Mouse (Mus musculus) naive thymus-derived CD4-positive, alpha-beta T cell, adult 5 months (primary cell): ENCODE data around the gene Lamb3. TPM values are rescaled to one million over a fixed set of nuclear protein-coding genes. Genes with fewer than 3 reads are reported as not detected.

Experiments
- polyA plus RNA-seq: library from polyadenylated mRNA; unstranded; fragments of 100-300 nt; shearing (Covaris generic); gene quantifications from one replicate; pipeline ENCODE4 v1.2.1, GENCODE M21; 2017

Gene Lamb3
- polyA plus RNA-seq = 44.9 TPM

DNA sequence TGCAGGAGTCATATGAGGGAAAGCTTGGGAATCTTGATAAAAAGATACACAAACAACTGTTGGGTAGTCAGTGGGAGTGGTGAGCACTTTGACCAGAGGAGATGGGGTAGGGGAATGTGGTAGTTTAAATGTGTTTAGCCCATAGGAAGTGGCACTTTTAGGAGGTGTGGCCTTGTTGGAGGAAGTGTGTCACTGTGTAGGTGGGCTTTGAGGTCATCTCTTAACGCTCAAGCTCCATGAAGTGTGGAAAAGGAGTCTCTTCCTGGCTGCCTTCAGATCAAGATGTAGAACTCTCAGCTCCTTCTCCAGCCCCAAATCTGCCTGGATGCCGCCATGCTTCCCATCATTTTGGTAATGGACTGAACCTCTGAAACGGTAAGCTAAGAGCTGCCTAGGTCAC, at the start of gene Lamb3:
TSS of gene Lamb3 (plus strand) at position 197 of the 400 bp plus-strand sequence.

DNA sequence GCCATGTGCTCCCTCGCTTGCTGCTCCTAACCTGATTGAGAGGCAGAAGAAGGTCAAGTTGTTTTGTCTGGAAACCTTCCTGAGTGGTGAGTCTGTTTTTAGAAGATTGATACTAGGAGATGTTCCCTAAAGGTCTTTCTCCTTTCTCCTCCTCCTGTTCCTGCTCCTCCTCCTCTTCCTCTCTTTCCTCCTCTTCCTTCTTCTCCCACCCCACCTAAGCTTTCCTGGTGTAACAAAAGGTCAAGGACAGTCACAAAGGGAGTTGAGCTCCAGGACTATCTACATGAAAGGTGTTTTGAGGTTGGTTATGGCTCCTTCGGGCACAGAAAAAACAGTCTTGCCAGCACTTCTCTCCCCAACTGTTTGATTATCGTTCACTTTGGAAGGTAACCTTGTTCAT, 39.8 kb upstream of the Lamb3 start, which contains the start of gene A130010J15Rik:
TSS of gene A130010J15Rik (plus strand) at position 301 of the 400 bp plus-strand sequence.

DNA sequence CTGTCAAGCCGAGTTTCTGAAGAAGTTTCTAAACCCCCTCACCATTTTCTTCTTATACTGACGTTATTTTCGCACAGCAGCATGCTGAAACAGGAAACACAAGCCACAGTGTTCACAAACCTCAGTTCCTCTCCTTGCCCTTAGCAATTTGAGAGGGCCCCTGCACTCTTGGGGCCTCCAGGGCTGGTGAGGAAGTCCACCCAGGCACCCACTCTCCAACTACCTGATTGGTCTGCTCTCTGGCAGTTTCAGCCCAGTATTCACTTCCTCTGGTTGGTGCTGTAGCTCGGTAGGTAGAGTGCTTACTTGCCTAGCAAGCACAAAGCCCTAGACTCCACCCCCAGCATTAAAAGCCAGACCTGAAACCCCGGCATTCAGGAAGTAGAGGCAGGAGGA, 6.1 kb upstream of the Lamb3 start, which contains the start of gene Traf3ip3:
TSS of gene Traf3ip3 (minus strand) at position 321 of the 396 bp plus-strand sequence.

DNA sequence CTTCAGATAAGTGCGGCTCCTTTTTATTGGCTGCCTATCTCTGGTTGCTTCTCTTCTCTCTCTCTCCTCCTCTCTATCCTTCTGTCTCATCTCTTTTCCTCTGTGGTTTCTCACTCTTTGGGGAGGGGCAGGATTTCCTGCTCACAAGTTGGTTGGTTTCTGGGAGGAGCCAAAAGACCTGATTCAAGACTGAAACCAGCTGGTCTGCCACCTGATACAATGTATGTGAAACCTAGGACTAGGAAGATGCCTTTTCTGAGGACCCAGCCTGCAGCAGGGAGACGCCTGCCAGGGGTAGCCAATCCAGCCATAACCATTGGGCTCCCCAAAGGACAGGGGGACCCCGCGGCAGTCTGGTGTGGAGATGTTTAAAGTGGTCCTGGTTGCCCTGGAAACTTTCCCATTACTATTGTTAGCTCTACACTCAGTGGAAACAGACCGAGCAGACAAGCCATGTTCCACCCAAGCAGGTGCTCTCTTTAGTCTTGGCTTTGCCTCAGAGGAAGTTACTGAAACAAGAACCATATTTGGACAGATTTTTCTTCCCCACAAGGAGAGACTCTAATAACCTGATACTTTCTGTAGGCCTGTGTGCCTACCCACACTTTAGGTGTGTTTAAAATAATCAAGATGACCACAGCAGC, 56.6 kb downstream of the Lamb3 start, which contains the start of gene Hsd11b1:
TSS of gene Hsd11b1 (minus strand) at position 121 of the 644 bp plus-strand sequence.

DNA sequence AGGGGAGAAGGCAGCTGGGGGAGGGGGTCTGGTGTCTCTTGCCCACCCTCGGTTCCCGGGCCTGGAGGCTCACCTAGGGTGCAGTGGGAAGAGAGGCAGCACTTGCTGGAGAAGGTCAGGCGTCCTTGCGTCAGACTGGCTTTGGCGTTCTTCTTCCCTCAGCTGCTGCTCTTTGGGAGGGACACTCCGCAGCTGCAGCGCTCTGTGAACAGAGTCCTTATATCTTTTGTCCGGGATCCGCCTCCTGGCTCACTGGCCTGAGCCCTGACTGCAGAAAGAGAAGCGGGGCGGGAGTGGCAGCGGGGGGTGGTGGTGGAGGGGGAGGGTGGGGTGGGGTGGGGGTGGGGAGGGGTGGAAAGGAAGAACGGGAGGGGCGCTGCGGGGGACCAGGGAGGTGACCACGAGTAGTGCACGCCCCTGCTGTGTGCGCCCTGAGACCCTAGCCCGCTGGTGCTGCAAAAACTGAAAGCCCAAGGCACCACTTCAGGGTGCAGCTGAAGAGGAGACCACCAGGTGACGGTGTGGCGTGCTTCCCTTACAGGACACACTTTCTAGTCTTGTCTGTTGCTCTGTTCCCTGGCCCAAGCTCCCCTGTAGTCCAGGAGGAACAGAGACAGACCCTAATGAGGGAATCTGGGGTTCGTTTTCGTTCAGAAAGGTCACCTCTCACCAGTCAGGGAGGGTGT, 65.6 kb downstream of the Lamb3 start, which contains the start of gene G0s2:
TSS of gene G0s2 (minus strand) at position 302 of the 686 bp plus-strand sequence.

DNA sequence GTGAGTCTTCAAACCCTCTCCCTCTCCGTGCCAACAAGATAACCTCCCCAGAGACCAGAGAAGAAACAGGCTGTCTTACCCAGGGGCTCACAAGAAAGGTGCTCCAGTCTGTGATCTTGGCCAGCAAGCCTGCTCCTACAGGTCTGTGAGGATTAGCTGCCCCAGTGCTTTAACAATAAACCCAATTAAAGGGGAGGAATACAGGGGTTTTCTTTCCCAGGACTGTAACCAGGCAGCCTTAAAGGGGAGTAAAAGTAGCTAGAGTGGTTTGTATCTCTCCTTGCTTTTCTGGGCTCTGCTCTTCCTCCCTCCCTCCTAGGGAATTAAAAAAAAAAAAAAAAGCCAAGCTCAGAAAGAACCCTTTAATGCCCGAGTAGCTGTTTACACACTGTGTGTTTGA, 162.6 kb downstream of the Lamb3 start, which contains the start of gene Camk1g:
TSS of gene Camk1g (minus strand) at position 203 of the 400 bp plus-strand sequence.

Other genes starting within 250 kb of the Lamb3 start
- gene Syt14, start 171.9 kb upstream of the Lamb3 start, polyA plus RNA-seq = not detected
- 7.8 TPM for gene Diexf, start 77.4 kb upstream of the Lamb3 start, polyA plus RNA-seq
- 19.7 TPM for gene Irf6, start 54.6 kb upstream of the Lamb3 start, polyA plus RNA-seq
- 9.4 TPM for gene A130010J15Rik, start 39.7 kb upstream of the Lamb3 start, polyA plus RNA-seq
- gene Traf3ip3, start 6.0 kb upstream of the Lamb3 start, polyA plus RNA-seq = 323 TPM
- gene Hsd11b1, start 56.4 kb downstream of the Lamb3 start, polyA plus RNA-seq = 85.3 TPM
- 0.95 TPM for gene G0s2, start 65.5 kb downstream of the Lamb3 start, polyA plus RNA-seq
- gene Camk1g, start 162.6 kb downstream of the Lamb3 start, polyA plus RNA-seq = not detected